Mouse (Mus musculus): ENCODE measurements around the gene C1ql2.

C1ql2 gene

DNA sequence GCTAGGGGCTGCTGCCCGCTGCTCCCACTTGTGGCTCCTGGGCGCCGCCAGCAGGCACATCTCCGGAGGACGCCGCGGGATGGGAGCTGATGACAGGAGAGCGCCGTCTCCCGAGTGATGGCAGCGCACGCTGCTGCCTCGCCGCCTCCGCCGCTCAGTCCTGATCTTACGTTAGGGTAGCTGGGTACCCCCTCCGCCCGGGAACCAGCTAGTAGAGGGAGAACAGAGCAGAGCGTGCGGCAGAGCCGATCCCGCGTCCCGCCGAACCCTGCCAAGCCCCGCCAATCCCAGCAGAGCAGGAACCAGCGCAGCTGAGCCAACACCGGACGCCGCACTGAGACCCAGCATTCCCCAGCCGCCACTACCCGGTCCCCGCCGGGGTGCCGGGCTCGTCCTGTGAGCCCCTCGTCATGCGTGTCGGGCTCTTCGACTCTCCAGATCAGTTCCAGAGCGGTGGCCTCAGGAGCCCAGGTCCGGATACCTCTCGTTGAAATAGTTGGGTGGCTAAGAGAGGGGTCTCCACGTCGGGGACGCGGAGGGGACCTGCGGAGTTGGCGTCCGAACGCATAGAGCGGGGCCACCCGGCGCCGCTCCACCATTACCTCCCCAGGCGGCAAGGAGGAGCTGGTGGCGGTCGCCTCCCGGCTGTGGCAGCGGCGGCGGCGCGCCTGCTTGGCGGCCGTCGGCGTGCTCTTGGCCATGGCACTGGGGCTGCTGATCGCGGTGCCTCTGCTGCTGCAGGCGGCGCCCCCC lies at the start of gene C1ql2:
C1ql2 (plus strand) TSS at position 164 of the 753 bp plus-strand sequence.
- no peak for DNase-seq

DNA sequence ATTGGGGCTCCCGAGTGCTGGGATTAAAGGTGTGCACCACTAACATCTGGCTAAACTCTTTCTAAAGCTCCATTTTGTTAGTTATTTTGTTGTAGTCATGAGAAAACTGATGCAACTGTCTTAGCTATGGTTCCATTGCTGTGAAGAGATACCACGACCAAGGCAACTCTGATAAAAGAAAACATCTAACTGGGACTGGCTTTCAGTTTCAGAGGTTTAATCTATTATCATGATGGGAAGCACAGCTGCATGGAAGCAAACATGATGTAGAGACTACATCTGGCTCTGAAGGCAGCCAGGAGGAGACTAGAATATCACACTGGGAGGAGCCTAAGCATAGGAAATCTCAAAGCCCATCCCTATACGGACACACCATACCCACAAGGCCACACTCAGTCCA lies 48.7 kb upstream of the C1ql2 start:
- DNase-seq, result no peak

DNA sequence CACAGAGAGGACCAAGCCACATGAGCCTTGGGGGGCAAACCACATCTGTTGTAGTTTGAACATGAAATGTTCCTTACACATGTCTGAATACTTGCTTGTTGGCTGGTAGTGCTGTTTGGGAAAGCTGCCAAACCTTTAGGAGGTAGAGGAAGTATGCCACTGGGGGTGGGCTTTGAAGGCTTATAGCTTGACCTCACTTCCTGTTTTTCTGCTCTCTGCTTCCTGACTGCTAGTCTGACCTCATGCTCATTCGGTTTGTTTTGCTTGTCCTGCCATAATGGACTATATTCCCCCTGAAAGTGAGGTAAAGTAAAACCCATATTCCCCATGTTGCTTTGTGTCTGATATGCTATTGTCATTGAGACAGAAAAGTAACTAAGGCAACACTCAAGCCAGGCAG lies 46.6 kb upstream of the C1ql2 start:
- DNase-seq, result peak; percentile 10

DNA sequence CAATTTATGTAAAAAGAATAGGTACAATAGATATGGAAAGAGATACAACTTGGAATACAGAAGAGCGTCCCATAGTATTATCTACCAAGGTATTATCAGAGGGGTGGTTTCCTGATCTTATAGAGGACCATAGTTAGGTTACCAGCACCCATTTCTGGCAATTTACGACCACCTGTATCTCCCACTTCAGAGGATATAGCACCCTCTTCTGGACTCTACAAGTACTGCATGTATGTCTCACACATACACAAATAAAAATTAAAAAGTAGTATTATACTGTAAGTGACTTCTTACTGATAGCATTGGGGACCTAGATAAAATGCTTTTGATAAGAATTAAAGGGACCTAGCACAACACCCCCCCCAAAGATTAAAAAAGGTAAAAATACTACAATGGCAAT lies 43.4 kb upstream of the C1ql2 start:
- DNase-seq, result no peak

DNA sequence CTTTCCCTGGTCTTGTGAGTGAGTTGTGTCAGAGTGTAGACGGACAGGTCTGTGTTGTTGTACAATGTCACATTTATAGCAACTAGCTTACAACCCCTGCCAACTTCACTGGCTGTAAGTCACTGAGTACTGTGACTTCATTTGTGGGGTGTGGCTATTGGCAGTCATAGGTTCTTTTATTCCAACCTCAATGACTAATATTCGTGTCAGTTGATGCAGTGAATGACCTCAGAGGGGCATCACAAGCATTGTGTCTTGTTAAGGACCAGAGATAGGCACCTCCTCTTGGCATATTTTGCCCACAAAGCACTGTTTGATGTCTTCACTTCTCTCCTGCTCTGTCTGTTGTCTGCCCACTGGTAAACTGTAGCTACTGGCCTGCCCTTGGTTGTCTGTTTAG lies 34.6 kb upstream of the C1ql2 start:
- no peak for DNase-seq

DNA sequence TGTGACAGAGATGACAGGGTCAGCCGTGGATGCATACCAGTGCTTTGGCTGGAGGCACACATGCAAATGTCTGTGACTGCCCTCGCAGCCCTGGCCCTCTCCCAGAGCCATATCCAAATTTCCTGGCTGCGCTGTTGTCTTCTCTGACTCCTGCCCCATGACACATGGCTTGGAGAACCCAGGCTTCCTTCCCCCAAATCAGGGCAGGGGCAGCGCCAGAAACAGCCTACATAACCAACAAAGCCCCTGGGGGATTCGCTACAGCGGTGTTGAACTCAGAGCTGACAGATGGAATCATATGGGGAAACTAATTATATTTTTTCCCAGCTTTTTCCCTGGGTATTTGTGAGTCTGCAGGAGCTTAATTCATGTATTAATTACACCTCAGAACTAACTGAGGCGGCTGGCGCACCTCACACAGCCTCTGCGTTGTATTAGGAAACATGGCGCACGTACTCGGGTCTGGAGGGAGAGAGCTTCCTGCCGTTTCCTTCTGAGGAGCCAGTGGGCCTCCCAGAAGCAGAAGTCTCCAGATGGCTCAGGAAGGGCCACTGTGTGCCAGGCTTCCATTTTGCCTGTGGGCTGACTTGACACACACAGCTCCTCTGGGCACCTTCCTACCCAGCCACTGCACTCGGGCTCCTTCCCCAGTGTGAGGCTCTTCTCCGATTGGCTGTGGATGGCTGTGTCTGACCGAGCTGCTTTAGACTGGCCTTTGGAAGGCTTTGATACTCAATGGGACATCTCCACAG lies 18.9 kb upstream of the C1ql2 start:
- no peak for DNase-seq

DNA sequence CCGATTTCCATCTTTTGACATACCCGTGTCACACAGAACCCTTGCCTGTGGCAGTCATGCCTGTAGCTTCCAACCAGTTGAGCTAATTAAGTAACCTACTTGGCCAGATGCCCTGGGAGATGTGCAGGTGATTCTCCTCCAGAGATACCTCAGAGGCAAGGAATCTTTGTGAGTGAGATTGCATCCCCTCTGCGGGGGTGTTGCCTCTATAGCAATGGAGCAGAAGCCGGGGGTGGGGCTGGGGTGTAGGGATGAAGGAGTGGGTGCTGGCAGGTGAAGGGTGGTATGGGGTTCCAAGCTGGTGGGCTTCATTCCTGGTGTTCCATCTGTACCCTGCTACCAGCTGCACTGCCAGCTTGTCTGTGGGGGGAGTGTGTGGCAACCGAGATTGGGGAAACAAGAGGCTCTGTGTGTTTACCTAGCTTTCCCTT lies 17.2 kb upstream of the C1ql2 start:
- no peak for DNase-seq

DNA sequence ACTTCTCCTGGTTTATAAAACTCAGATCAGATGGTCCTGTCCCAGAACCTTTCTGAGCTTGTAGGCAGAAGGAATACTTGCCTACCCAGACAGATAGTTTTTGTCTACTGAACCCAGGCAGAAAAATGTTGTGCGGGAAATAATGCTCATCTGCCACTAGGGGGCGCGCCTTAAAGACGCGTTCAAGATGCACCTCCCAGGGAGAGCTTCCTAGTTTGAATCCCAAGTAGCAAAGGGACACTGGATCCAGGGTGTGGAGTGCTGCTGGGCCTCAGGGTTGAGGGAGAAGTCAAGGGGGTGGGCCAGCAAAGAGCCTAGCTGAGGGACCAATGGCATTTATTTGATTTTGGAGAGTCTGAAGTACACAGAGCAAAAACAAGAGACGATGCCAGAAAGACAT lies 12.7 kb upstream of the C1ql2 start:
- DNase-seq, result peak; percentile 64

DNA sequence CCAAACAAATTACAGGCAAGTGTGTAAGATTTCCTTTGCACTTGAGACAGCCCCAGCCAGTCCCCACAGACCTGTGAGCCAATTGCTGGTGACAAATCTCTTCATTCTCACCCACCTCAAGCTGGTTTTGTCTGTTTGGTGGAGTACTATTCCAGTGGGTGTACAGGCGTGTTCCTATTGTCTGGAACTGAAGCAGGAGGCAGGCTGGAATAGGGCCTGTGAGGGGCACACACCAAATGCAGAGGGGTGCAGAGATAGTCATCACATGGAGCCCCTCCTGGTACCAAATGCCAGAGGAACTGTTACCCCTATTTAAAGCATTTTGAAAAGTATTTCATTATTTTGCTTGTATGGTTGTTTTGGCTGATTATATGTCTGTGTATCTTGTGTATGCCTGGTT lies 12.2 kb upstream of the C1ql2 start:
- no peak for DNase-seq

DNA sequence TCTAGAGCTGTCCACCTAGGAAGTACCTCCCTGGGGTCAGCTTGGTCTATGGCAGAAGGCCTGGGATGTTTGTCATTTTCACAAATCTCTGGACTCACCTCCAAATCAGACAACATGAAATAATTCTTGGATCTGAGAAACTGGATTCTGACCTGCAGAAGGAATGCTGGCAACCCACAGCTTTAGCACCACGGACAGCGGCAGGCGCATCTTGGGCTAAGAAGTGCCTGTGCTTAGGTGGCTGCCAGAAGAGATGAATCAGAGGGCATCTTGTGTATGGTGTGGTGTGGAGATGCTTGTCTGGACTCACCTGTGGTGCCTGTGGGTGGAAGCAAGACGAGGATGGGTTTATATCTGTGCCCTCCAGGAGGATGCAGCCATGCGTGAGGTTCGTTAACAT lies 8.5 kb upstream of the C1ql2 start:
- DNase-seq, result peak; percentile 28

DNA sequence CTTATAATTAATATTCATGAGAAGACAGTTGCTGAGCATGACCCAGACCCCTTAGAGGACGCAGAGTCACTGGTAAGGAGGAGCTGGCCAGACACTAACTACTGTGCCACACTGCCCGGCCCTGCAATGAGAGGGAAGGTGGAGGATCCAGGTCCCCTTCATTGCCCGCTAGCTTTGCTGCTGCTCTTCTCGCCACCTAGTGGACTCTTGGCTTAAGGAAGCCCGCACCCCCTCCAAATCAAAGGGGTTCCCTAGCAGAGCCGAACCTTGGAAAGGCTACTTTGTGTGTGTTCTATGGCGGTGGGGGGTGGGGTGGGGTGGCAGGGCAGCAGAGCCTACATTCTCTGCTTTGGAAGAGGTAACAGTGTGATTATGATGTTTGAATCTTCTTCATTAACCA lies 2.4 kb upstream of the C1ql2 start:
- DNase-seq, result no peak

DNA sequence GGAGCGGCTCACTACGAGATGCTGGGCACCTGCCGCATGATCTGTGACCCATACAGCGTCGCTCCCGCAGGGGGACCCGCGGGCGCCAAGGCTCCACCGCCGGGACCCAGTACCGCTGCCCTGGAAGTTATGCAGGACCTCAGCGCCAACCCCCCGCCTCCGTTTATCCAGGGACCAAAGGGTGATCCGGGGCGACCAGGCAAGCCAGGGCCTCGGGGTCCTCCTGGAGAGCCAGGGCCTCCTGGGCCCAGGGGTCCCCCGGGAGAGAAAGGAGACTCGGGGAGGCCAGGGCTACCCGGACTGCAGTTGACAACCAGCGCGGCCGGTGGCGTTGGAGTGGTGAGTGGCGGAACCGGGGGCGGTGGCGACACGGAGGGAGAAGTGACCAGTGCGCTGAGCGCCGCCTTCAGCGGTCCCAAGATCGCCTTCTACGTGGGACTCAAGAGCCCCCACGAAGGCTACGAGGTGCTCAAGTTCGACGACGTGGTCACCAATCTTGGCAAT lies 842 bp downstream of the C1ql2 start:
- DNase-seq, result no peak

DNA sequence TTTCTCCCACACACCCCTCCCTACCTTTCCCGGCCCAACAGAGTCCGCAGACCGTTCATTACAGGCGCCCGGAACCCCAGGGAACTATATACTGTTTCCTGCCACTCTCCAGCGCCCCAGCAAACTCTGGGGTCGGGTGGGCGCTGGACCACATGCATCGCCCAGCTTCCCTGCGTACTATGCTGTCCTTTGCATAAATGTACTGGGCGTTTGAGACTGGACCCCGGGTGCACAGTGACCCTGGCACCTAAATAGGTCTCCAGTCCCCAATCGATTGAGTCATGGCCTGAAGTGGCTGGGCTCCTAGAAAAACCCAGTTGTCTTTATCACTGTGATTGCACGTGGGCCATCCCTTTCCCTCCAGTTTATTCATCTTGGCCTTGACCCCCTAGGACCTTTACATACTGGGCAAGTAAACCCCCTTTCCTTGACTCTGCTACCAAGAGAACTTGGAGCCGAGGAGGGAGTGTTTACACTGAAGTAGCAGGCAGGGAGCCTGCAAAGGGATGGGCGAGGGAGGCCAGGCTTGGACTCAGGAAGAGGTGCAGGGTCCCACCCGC lies 1.5 kb downstream of the C1ql2 start:
- no peak for DNase-seq

DNA sequence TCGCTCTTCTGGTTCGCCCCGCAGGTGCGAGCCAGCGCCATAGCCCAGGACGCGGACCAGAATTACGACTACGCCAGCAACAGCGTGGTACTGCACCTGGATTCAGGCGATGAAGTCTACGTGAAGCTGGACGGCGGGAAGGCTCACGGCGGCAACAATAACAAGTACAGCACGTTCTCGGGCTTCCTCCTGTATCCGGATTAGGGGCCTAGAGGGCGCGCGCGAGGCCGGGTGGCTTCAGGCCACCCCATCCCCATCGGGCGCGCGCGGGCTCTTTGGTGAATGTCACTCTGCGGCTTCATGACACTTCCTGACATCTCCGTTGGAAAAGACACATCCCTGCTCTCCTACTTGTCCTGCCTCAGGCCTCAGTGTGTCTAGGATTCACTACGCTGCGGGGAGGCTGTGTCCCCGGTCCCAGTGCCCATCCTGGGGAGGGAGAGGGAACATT lies 2.0 kb downstream of the C1ql2 start:
- peak; percentile 52 for DNase-seq

DNA sequence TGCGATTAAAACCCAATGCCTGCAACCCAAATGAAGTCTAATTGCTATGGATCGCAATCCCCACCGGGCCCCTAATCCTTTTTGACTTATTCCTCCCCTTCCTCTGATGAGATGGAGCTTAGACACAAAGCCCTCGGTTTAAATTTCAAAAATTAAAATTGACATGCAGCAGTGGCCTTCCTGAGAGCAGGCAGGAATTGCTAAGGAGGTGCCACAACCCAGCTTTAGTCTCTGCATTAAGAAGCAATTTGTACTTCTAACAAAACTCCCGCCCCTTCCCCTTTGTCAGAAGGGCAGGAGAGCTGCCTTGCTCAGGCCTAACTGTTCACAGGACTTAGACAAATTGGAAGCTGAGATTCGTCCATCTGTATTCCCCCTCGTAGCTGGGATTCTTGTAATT lies 4.6 kb downstream of the C1ql2 start:
- DNase-seq, result no peak

DNA sequence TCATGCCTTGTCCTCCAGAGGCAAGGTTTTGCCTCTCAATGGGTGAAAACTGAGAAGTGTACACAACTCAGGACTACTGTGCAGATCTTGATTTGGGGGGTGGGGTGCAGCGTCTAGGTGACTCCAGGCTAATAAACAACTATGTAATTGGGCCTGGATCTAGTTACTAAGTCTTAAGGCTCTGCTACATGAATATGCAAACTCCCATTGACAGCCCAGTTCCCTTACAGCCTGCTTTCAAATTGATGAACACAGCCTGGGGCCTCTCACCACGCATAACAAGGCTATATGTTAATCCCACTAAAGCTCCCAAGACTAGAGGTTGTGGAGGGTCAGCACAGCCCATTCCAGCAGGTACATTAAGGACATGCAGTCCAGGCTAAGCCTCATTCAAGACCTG lies 14.0 kb downstream of the C1ql2 start:
- no peak for DNase-seq

DNA sequence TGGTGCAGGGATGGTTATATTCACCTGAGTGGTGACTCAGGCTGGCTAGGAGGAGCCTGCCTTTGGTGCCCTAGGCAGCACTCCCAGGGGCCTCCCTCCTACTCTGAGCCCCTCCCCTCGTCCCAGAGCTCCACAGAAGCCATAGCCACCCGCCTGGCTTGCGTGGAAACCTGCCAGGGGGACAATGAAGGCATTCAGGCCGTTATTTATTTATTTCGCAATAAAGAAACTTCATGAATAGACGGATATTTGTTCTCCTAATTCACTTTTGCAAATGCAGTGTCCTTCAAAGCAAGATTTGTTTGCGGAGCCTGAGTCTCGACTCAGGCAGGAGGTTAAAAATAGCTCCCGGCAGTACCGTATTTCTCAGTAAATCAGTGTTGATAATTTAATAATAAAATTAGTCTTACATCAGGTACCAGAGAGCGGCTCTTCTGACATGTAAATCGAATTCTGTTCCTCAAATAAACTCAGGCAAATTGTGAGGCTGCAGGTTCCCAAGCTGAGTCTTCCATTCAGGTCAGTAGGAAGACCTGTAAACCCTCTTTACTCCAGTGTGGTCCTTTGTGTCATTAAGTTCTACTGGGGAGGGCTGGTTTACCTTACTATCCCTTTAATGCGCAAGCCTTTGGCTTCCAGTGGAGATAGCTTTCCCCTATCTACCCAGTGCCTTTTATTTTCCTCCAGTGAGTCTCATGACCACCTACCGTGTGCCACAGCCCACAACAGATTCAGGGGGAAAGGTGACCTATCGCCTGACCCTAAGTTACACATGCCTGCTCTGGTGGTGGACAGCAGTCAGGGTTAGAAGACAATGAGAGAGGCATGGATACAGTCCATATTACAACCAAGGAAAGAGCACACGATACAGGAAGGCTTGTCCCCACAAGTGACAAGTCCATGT lies 17.2 kb downstream of the C1ql2 start:
- peak; percentile 90 for DNase-seq

DNA sequence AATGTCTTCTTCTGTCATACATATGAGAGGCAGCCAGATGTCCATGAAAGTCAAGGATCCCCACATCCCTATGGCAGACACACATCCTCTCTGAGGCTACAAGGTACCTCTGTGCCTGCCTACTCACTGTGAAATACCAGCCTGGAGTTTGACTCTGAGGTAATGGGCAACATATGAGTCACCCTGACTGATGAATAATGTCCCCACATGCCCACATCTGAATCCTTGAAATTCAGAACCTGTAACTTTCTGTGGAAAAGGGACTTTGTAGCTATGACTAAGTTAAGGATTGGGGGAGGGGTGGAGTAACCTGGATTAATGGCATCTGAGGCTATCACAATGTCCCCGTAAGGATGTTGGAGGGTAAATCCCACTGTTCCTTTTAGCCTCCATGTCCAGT lies 23.3 kb downstream of the C1ql2 start:
- DNase-seq, result no peak

DNA sequence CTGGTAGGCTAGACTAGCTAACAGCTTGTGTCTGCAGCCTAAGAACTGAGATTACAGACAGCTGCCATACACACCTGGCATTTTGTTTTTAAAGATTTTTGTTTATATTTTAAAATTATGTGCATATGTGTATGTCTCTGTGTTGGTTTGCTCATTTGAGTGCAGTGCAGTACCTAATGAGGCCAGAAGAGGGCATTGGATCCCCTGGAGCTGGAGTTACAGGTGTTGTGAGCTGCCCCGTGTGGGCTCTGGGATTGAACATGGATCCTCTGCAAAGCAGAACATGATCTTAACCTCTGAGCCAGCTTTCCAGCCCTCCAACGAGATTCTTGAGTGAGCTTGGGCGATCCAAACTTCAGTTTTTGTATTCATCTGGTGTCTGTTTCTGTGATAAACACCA lies 27.8 kb downstream of the C1ql2 start:
- no peak for DNase-seq

DNA sequence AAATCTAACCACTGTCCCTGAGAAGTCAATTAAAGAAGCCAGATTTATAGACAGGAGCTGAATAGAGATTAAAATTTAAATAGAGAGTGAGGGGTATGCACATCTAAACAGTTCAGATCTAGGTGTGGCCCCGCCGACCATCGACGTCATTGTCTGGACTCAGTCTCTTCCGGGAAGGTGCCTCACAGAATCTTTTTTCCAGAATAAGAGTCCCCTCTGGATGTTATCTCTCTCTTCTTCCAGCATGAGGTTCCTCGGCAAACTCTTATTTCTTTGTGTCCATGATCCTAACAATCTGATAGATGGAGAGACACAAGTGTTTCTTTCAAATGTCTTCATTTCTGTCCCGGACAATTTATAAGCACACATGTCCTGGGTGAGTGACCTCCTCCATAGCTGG lies 33.7 kb downstream of the C1ql2 start:
- DNase-seq, result no peak

DNA sequence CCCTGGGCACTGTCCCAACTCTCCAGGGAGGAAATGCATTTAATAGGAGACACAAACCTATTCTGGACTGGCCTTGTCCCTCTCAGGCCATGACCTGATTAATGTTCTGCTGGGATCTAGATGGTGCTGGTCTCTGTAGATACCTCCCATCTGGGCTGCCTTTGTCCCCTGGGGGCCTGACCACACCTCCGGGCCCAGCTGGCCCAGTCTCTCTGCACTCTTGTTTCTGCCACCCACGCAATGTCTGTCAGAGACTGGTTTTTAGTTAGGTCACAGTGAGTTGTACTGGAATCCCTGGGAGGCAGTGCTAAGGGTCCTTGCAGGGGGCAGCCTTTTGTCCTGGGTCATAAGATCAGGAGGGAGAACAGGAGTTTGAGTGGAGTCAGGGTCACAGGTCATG lies 34.5 kb downstream of the C1ql2 start:
- no peak for DNase-seq

DNA sequence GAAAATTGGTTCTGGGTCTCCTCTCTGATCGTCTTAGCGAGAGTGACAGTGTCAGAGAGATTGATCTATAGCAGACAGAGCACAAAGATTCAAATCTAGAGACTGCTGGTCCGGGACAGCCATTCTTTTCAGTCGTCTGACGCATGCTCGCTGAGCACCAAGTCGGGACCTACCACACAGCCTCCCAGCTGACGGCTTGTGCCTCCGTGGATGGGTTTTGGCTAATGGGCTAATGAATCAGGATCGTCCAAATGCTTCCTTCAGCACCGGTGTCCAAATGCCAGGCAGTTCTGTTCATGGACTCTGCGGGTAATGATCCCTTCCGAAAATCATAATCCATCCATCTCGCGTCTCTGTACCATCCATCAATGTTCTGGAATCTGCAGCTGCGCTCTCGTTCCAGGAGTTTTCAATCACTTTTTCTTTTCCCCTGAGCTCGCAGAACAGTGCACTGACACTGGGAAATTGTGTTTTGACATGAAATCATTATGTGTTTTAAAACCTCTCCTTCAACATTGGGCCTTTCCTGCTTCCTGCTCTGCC lies 44.7 kb downstream of the C1ql2 start:
- no peak for DNase-seq

DNA sequence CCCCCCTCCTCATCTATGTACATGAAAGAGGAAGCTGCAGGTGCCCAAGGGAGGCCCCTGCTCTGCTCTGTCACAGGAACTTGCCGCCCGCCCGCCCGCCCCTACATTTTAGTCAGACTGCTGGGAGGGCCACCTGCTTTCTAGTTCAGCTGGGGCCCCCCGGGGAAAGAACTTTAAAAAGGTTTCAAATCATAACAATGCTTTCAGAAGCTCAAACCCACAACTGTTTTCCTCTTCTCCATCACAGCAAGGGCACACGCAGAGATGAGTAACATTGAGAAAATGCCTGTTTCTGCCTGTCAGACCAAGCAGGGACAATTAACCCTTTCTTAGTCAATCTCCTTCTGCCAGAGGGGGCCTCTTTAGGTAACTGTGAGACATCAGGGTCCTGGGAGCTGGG lies 49.4 kb downstream of the C1ql2 start:
- no peak for DNase-seq

Measured in lung, postnatal 36 days (tissue).